Mouse (Mus musculus): Measurements from ENCODE around the gene Isl2.

DNA sequence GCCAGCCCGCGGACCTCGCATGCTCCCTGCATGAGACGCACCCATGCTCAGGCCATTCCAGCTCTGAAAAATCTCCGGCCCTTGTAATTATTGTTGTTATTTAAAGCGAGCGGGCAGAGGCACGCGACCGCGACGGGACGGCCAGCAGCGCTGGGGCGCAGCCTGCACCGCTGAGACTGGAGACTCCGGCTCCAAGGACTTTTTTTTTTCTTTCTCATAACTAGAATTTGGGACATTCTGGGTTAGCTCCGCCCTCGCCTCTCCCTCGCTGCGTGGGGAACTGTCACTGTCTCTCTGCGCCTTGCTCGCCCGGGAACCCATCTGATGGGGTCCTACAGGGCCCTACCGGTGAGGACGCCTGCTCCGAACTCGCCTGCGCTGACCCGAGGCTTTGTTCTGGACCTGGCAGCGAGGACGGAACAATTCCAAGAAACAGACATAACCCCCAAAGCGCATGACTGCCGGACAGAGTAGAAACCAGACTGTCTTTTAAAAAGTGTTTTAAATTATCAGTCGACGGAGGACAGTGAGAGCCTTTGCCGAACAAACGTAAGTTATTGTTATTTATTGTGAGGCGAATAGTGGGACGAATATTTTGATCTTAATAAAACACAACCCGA, 7.2 kb downstream of the Isl2 start:
- TF ChIP-seq POLR2A (IDR thresholded peaks at IDR 0.05; ENCODE audit: control insufficient read depth, extremely low read depth, insufficient read depth, low read length, poor library complexity) (no peak), CTCF (IDR thresholded peaks at IDR 0.05; ENCODE audit: borderline replicate concordance, control insufficient read depth, extremely low read depth, insufficient read depth, low read length, poor library complexity) (no peak)
